Mouse (Mus musculus) embryonic facial prominence, embryonic 15.5 days (tissue): Measurements from ENCODE around the gene Iqcd. TPM values are rescaled to one million over a fixed set of nuclear protein-coding genes. Genes with fewer than 3 reads are reported as not detected.

Source experiments
- ATAC-seq: fragments of 200-750 bp; cut with Nextera tagmentation; 2 replicates; pipeline ENCODE4 v1.8.0; 2017; ENCODE audit warnings: low read depth, moderate TSS enrichment; ENCODE audit not compliant: insufficient number of reproducible peaks, low FRiP score, low TSS enrichment
- H3K27ac ChIP-seq: fragments of 300-500 bp; sonication (generic); replicated peaks from 2 replicates; pipeline ENCODE4 v1.5.1; 2015; ENCODE audit warnings: mild to moderate bottlenecking, inconsistent platforms
- H3K27me3 ChIP-seq: fragments of 300-500 bp; sonication (generic); 2 replicates; pipeline ENCODE4 v1.6.1; 2015; ENCODE audit warnings: inconsistent platforms
- H3K36me3 ChIP-seq: fragments of 300-500 bp; sonication (generic); 2 replicates; pipeline ENCODE4 v1.6.1; 2015; ENCODE audit warnings: mild to moderate bottlenecking, inconsistent platforms
- H3K4me1 ChIP-seq: fragments of 300-500 bp; sonication (generic); 2 replicates; pipeline ENCODE4 v1.6.1; 2015; ENCODE audit warnings: inconsistent platforms
- H3K4me2 ChIP-seq: fragments of 300-500 bp; sonication (generic); replicated peaks from 2 replicates; pipeline ENCODE4 v1.6.1; 2015; ENCODE audit warnings: mild to moderate bottlenecking, inconsistent platforms
- H3K4me3 ChIP-seq: fragments of 300-500 bp; sonication (generic); replicated peaks from 2 replicates; pipeline ENCODE4 v1.5.1; 2015; ENCODE audit warnings: mild to moderate bottlenecking, inconsistent platforms
- H3K9ac ChIP-seq: fragments of 300-500 bp; sonication (generic); 2 replicates; pipeline ENCODE4 v1.6.1; 2015; ENCODE audit warnings: inconsistent platforms
- H3K9me3 ChIP-seq: fragments of 300-500 bp; sonication (generic); replicated peaks from 2 replicates; pipeline ENCODE4 v1.6.1; 2016; ENCODE audit warnings: inconsistent platforms
- WGBS: fragments of 180-500 bp; shearing (Covaris S2); methylation state at CpG from one replicate; pipeline ENCODE4 v1.1.7; 2015; 5-methylcytosine and 5-hydroxymethylcytosine counted together
- polyA plus RNA-seq: library from polyadenylated mRNA; unstranded; fragments of >200 nt; fragmentation: Nextera tagmentation; extraction: Ambion mirVana; gene quantifications from 2 replicates; pipeline ENCODE4 v1.2.1, GENCODE M21; 2015

The Iqcd gene
- polyA plus RNA-seq, 1 experiment from 2014 or later, result 3.2 TPM

- Histone ChIP-seq H3K4me2 (no peak overlapping the region), H3K36me3 (no peaks in the 10 kb centered on the region), H3K27me3 (no peaks in the 10 kb centered on the region), H3K9me3 (no peaks in the 10 kb centered on the region), H3K4me1 (peaks cover 82% of the 10 kb centered on the region), H3K4me3 (no peak overlapping the region), H3K27ac (peak overlapping the region; percentile 90), H3K9ac (no peak overlapping the region)
- WGBS, result 23% methylated on average over 4 of the region's 4 CpGs
- no peak for ATAC-seq
These were observed 24.9 kb upstream of the Iqcd start for GRCm38 (mm10) chr5:120563914-120564311.

GRCm38 (mm10) chr5:120565171-120565905 lies 23.5 kb upstream of the Iqcd start:
- H3K27me3 ChIP-seq, result no peaks in the 10 kb centered on the region
- WGBS, result 37% methylated on average over 15 of the region's 15 CpGs
- H3K4me3 ChIP-seq, result no peak overlapping the region
- H3K27ac ChIP-seq, result peak overlapping the region; percentile 55
- peaks cover 82% of the 10 kb centered on the region for H3K4me1 ChIP-seq
- H3K9ac ChIP-seq, result no peak overlapping the region
- H3K36me3 ChIP-seq, result no peaks in the 10 kb centered on the region
- ATAC-seq, result no peak
- H3K4me2 ChIP-seq, result 0 out of 2 replicates have a peak overlapping the region, but pooled peaks have one; percentile 1
- no peaks in the 10 kb centered on the region for H3K9me3 ChIP-seq

GRCm38 (mm10) chr5:120566101-120566500 lies 22.7 kb upstream of the Iqcd start:
- peak; percentile 16; the same call in 1 of the 2 replicates for ATAC-seq
- Histone ChIP-seq H3K36me3 (no peaks in the 10 kb centered on the region), H3K4me2 (0 out of 2 replicates have a peak overlapping the region, but pooled peaks have one; percentile 1), H3K27me3 (no peaks in the 10 kb centered on the region), H3K9me3 (no peaks in the 10 kb centered on the region), H3K9ac (no peak overlapping the region), H3K4me3 (no peak overlapping the region), H3K4me1 (peaks cover 82% of the 10 kb centered on the region), H3K27ac (peak overlapping the region; percentile 89)
- 51% methylated on average over 5 of the region's 5 CpGs for WGBS

GRCm38 (mm10) chr5:120566681-120567252 lies 22.0 kb upstream of the Iqcd start:
- no peaks in the 10 kb centered on the region for H3K36me3 ChIP-seq
- H3K4me1 ChIP-seq, result peaks cover 86% of the 10 kb centered on the region
- H3K4me3 ChIP-seq, result no peak overlapping the region
- no peaks in the 10 kb centered on the region for H3K9me3 ChIP-seq
- H3K27me3 ChIP-seq, result no peaks in the 10 kb centered on the region
- H3K4me2 ChIP-seq, result peak overlapping the region; percentile 24
- H3K9ac ChIP-seq, result no peak overlapping the region
- 39% methylated on average over 9 of the region's 9 CpGs for WGBS
- peak overlapping the region; percentile 89 for H3K27ac ChIP-seq
- ATAC-seq, result no peak

- peak overlapping the region; percentile 89 for H3K27ac ChIP-seq
- no peaks in the 10 kb centered on the region for H3K9me3 ChIP-seq
- H3K4me3 ChIP-seq, result no peak overlapping the region
- 13% methylated on average over 21 of the region's 21 CpGs for WGBS
- H3K4me1 ChIP-seq, result peaks cover 88% of the 10 kb centered on the region
- H3K36me3 ChIP-seq, result no peaks in the 10 kb centered on the region
- no peak overlapping the region for H3K9ac ChIP-seq
- peak; percentile 55 for ATAC-seq
- H3K27me3 ChIP-seq, result no peaks in the 10 kb centered on the region
- peak overlapping the region; percentile 24 for H3K4me2 ChIP-seq
These were observed 21.5 kb upstream of the Iqcd start for GRCm38 (mm10) chr5:120567253-120567701.

- H3K4me1 ChIP-seq, result peaks cover 88% of the 10 kb centered on the region
- WGBS, result 29% methylated on average over 14 of the region's 14 CpGs
- no peaks in the 10 kb centered on the region for H3K9me3 ChIP-seq
- H3K9ac ChIP-seq, result no peak overlapping the region; the same call in 1 of the 2 replicates
- no peak for ATAC-seq
- peak overlapping the region; percentile 89 for H3K27ac ChIP-seq
- H3K4me3 ChIP-seq, result no peak overlapping the region
- H3K4me2 ChIP-seq, result peak overlapping the region; percentile 24
- no peaks in the 10 kb centered on the region for H3K36me3 ChIP-seq
- H3K27me3 ChIP-seq, result no peaks in the 10 kb centered on the region
These were observed 21.0 kb upstream of the Iqcd start for GRCm38 (mm10) chr5:120567761-120568211.

GRCm38 (mm10) chr5:120568336-120568768 lies 20.5 kb upstream of the Iqcd start:
- ATAC-seq, result no peak
- H3K9ac ChIP-seq, result no peak overlapping the region; the same call in 1 of the 2 replicates
- peaks cover 82% of the 10 kb centered on the region for H3K4me1 ChIP-seq
- H3K4me3 ChIP-seq, result no peak overlapping the region
- H3K36me3 ChIP-seq, result no peaks in the 10 kb centered on the region
- H3K27ac ChIP-seq, result peak overlapping the region; percentile 89
- H3K27me3 ChIP-seq, result no peaks in the 10 kb centered on the region
- WGBS, result 39% methylated on average over 9 of the region's 9 CpGs
- no peak overlapping the region for H3K4me2 ChIP-seq
- H3K9me3 ChIP-seq, result no peaks in the 10 kb centered on the region

- Histone ChIP-seq H3K4me3 (no peak overlapping the region), H3K9ac (no peak overlapping the region), H3K27ac (peak overlapping the region; percentile 89; the same call in 1 of the 2 replicates), H3K9me3 (no peaks in the 10 kb centered on the region), H3K4me2 (no peak overlapping the region), H3K4me1 (peaks cover 76% of the 10 kb centered on the region), H3K36me3 (no peaks in the 10 kb centered on the region), H3K27me3 (no peaks in the 10 kb centered on the region)
- WGBS, result 83% methylated on average over 4 of the region's 4 CpGs
- ATAC-seq, result no peak
These were observed 19.9 kb upstream of the Iqcd start for GRCm38 (mm10) chr5:120568964-120569363.

- no peak overlapping the region for H3K4me3 ChIP-seq
- peaks cover 72% of the 10 kb centered on the region for H3K4me1 ChIP-seq
- no peaks in the 10 kb centered on the region for H3K36me3 ChIP-seq
- no peak overlapping the region for H3K9ac ChIP-seq
- H3K4me2 ChIP-seq, result no peak overlapping the region
- no peaks in the 10 kb centered on the region for H3K9me3 ChIP-seq
- 0 out of 2 replicates have a peak overlapping the region, but pooled peaks have one; percentile 4 for H3K27ac ChIP-seq
- no peak for ATAC-seq
- 86% methylated on average over 3 of the region's 3 CpGs for WGBS
- H3K27me3 ChIP-seq, result no peaks in the 10 kb centered on the region
These were observed 19.0 kb upstream of the Iqcd start for GRCm38 (mm10) chr5:120569791-120570190.

GRCm38 (mm10) chr5:120570289-120570897 lies 18.4 kb upstream of the Iqcd start:
- no peak overlapping the region for H3K4me2 ChIP-seq
- no peak for ATAC-seq
- no peaks in the 10 kb centered on the region for H3K27me3 ChIP-seq
- no peak overlapping the region for H3K9ac ChIP-seq
- peaks cover 66% of the 10 kb centered on the region for H3K4me1 ChIP-seq
- 78% methylated on average over 11 of the region's 11 CpGs for WGBS
- no peaks in the 10 kb centered on the region for H3K36me3 ChIP-seq
- H3K4me3 ChIP-seq, result no peak overlapping the region
- no peak overlapping the region for H3K27ac ChIP-seq
- H3K9me3 ChIP-seq, result no peaks in the 10 kb centered on the region

- Histone ChIP-seq H3K4me1 (peaks cover 57% of the 10 kb centered on the region), H3K27me3 (no peaks in the 10 kb centered on the region), H3K9ac (no peak overlapping the region), H3K4me2 (no peak overlapping the region), H3K27ac (peak overlapping the region; percentile 48; the same call in 1 of the 2 replicates), H3K4me3 (no peak overlapping the region), H3K36me3 (no peaks in the 10 kb centered on the region), H3K9me3 (no peaks in the 10 kb centered on the region)
- ATAC-seq, result no peak
- WGBS, result 52% methylated on average over 14 of the region's 14 CpGs
These were observed 17.6 kb upstream of the Iqcd start for GRCm38 (mm10) chr5:120571056-120571740.
